Mouse (Mus musculus) heart, adult 11 months (tissue): Measurements from ENCODE around the gene Me3.

Source experiments
- DNase-seq: peaks from one replicate; pipeline ENCODE4 v3.0.0; 2022

The Me3 gene

GRCm38 (mm10) chr7:89748415-89748814 is 116.2 kb downstream of the Me3 start:
- no peak for DNase-seq

DNA sequence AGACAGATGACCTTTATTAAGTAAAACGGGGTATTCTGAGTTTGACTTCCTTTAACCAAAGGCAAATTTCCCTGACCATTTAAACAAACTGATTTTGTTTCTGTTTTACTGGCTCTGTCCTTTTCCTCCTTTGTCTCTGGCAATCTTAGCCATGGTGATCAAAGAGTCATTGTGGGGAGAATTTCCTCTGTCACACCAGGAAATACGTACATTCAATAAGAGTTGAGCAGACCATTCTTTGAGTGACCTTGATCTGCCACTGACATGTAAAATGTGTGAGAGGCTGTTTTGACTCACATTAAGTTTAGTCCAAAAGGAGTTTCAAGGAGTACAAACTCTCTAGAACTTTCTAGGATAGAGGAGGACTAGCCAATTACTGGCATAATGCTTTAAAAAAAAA is 117.0 kb downstream of the Me3 start:
- DNase-seq = no peak

GRCm38 (mm10) chr7:89766678-89767508 is 134.7 kb downstream of the Me3 start:
- no peak for DNase-seq

DNA sequence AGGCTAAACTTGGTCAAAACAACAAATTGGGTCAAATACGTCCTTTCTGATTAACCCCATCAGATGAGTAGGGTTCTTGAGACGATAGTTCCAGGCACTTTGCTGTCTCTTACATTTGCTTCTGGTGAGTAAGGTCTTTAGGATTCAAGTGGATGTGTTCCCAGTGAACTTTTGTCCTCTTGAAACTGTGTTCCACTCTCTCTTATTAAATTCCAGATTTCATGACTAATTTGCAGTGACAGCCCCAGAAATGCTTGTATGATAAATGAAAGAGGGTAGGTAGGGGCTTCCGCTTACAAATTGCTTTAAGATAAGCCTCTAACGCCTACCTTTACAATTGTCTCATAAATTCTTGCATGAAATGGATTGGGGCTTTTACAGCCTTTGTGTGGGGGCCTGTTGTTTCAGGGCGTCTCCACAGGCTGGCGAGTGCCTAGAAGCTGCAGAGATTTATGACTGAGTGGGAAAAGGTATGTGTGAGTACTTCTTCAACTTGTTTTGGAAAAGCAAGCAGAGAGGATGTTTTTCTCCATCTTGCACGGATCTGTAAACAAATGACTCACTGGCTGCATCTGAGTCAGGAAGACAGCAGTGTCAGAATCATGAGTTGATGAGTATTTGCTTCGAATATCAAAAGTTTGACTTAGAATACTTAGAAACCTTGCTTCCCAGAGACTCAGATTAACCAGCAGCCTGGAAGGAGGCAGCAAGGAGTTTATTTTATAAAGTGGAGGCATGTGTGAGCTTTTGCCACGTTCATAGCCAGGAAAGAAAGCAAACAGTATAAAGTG is 137.1 kb downstream of the Me3 start:
- no peak for DNase-seq

DNA sequence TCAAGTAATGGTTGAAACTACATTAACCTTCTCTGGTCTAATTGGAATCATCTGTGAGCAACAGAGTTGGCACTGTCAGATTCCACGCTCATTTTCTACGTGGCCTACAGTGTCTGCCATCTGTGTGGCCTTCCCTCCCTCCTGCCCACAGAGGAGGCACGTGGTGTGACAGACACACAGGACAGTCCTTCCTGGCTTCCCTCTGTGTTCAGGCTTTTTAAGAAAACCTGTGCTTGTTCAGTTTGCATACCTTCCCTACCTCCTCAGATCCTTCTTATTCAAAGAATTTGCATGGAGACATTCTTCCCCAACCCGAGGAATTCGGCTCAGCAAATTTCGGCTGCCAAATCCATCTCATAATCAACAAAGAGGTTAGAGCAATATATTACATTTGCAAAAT is 137.8 kb downstream of the Me3 start:
- DNase-seq = no peak

DNA sequence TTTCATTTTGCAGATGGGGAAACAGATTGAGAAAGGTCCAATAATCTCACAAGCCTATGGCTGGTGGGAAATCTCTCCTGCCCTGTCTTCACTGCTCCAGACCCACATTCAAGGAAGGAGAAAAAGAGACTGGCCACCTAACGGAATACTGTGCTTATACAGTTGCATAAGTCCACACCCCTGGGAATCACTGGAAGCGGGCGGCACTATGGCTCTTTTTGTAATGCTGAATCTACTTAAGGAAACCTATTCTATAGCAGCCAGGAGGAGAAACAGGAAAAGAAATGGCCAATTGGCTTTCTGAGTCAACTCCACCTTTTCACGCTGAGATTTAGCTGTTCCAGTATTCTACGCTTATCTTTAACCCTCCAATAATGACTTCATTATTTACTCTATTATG is 140.7 kb downstream of the Me3 start:
- no peak for DNase-seq

- peak; percentile 98 for DNase-seq
Observed at GRCm38 (mm10) chr7:89773352-89773921, 141.2 kb downstream of the Me3 start.

GRCm38 (mm10) chr7:89773926-89774325 is 141.7 kb downstream of the Me3 start:
- DNase-seq = no peak

DNA sequence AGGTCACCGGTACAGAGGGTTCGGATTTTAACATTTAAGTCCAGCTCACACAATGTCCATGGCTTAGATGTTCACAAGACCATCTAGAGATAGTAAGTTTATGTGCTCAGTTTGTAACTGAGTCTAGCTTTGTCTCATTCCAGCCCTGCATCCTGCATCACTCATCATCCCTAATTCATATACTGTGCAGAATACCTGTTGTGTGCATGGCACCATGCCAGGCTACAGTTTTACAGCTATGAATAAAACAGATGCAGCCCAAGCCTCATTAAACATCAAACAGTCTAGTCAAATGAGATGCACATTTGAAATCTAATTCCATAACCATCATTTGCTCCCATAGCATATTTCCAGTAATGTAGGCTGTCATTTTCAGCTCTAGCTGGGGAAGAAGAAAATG is 143.7 kb downstream of the Me3 start:
- DNase-seq = no peak

DNA sequence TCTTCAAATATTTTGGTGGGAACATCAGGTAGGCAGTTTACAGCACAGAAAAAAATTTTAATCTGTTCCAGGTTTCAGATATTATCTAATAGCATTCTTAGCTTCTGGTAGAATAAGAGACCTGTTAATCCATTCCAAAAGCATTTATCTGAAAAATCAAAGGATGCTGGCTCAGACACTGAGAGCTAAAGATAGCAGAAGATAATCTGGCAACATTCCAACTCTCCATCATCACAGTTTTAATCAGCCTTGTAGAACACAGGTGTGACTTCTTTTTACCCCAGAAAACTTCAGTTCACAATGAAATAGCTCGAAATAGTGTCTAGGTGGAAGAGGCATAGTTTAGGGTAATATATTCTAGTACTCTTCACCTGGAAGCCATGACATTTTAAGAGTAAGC is 149.2 kb downstream of the Me3 start:
- DNase-seq = no peak

DNA sequence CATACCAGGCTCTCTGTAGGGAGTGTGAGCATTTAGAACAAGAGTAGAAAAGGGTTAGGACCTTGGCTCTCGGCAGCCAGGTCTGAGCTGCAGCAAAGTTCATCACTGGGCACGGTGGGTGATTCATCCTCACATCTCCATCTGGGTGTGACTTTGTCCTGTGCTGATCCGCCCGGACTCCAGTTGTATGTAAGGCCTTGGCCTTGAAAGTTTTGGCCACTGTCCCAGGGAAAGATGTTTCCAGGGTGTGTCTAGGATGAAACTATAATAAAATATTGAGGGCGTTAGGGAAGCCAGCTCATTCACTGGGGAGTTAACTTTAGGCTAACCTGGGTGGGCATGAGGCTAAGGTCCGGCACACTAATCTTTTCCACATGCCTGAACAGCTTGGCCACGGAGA is 155.5 kb downstream of the Me3 start:
- peak; percentile 96 for DNase-seq

DNA sequence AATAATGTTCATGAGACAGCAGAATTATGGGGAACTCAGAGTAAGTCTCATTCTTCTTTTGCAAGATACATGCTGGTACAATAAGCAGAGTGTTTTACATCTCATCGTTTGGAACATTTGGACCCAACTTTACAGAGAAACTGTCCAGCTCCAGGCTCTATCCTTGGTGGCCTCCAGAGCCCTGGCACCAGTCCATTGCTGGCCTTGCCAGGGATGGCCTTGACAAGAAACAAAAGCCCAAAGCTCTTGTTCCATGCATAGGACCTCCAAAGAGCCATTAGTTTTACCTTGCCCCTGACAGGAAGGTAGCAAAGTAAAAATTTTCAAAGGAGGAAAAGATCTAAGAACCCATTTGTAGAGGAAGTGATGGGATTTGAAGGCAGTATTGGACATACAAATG is 160.4 kb downstream of the Me3 start:
- peak; percentile 54 for DNase-seq

DNA sequence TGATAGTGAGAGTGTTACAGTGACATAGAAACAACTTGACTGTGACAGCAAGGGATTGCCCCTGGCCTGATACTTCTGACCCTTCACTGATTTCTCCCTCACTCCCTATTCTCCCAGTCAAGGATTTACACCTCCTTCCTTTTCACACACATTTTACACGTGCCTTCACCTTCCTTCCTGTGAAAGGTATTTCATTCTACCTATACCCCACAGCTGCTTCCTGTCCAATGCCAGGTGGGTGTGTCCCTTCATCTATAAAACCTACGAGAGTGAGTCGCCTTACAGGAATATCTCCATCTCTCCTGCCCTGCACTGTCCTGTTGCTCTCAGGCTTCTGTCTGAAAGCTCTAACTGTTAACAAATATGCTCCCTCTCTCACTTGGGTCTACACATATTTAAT is 163.2 kb downstream of the Me3 start:
- DNase-seq = peak; percentile 62

GRCm38 (mm10) chr7:89796351-89796801 is 164.2 kb downstream of the Me3 start:
- DNase-seq = peak; percentile 75

DNA sequence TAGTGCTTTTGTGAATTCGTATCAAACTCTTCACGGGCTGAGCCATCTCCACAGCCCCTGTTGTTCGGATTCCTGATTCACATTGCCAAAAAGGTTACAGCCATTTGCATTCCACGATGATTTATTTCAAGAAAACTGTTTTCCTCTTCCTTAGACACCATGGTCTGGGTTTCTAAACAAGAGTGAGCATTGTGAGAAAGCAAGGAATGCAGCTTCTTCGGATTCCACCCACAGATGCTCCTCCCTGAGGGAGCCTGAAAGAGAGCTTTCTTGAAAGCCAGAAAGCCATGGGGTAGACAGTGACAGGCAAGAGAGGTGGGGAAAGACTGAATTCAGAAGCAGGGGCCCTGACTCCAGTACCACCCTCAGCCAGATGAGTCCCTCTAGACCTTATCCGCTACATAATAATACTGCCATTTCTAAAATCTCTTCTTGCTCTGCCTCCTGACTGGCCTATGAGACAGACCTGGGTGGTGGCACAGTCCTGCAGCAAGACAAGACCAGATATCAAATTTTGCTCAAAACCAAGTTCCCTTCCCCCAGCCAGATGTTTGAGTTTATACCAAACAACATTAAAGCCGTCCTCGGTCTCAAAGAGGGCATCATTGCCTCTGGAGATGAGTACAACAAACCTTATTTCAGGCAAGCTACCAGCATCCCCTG is 166.3 kb downstream of the Me3 start:
- peak; percentile 62 for DNase-seq

GRCm38 (mm10) chr7:89802447-89802846 is 170.3 kb downstream of the Me3 start:
- peak; percentile 83 for DNase-seq

GRCm38 (mm10) chr7:89803966-89804365 is 171.8 kb downstream of the Me3 start:
- DNase-seq = peak; percentile 66

DNA sequence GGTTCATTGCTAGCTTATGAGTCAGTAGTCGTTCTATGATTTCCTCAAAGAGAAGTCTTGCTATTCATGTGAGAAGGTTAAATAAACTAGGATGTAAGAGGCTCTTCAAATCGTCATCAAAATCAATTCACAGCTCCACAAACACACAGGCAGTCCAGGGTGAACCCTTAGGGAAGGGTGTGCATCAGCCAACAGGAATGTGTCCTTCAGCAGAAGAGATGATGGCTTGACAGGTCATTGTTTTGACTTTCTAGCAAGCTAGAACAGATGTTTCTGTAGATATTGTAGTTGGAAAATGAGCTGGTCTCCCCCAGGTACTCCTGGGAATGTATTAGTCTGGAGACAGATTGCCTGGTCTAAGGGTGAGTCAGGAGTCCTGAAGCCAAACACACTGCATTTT is 177.2 kb downstream of the Me3 start:
- DNase-seq = peak; percentile 78

- DNase-seq = peak; percentile 72
Observed at GRCm38 (mm10) chr7:89828436-89829065, 196.4 kb downstream of the Me3 start.

DNA sequence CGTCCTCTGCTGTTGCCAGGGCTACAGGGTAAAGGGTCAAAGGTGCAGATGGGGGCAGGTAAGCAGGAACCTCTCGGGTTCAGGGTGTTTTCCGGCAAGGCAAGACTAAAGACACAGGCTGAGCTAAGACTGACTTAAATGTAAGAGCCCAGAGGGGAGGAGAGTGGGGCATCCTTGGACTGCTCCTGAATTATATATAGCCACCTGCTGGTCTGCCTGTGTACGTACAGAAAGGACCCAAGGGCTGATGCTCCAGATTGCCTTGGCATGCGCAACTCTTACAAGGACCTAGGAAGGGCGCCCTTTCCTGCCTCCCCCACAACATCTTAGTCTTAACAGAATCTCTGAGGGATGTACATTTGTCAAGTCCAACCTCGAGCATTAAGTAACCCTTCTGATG is 197.0 kb downstream of the Me3 start:
- peak; percentile 85 for DNase-seq

- DNase-seq = peak; percentile 42
Observed at GRCm38 (mm10) chr7:89833521-89833920, 201.3 kb downstream of the Me3 start.

GRCm38 (mm10) chr7:89835566-89835965 is 203.4 kb downstream of the Me3 start:
- peak; percentile 90 for DNase-seq

DNA sequence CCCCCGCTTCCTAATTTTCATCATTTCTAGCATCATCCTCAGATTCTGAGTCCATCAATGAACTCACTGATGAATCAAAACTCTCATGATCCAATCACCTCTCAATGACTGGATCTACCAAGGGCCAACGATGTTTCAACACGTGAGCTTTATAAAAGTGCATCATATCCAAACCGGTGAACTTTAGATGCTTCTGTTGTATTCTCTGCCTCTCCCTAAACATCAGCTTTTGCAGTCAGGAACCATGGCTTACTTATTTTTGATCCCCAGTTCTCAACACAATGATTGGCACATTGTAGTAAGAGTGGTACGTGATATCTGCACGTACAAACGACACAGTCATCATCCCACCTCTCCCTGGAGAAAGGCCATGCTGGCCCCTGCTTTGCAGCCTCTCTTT is 204.5 kb downstream of the Me3 start:
- DNase-seq = peak; percentile 53
